Mouse (Mus musculus): ENCODE data around the gene Olfr1062. TPM values are rescaled to one million over a fixed set of nuclear protein-coding genes. Genes with fewer than 3 reads are reported as not detected.
"Not testable (repeated sequence)": the region's sequence is repeated elsewhere in the genome, so short reads cannot be mapped to it uniquely, and the experiment has no call there.

Olfr1062 gene
- not detected for total RNA-seq (2021)
- long read RNA-seq, experiment 1: 0 reads
- long read RNA-seq, experiment 2: 0 reads

DNA sequence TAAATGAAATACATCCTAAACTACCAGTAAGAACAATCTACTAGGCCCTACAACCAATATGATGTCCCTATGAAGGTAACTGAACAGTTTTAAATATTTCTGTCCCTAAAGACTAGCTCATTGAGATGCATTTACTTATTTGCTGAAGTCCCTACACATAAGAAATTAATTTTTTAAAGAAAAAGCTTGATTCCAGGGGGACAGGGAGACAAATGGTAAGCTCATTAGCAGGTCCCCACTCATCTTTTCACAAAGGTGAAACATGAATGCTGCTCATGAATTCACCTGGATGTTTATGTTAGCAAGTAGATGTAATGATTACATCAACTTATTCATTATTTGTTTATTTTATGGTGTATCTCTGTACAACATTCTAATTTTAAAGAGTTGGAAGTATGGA lies at the start of gene Olfr1062:
Gene Olfr1062 (minus strand): TSS at position 101 of the 400 bp plus-strand sequence.
- not testable (repeated sequence) for DNase-seq (ENCODE audit: low spot score in 2 of 2)

DNA sequence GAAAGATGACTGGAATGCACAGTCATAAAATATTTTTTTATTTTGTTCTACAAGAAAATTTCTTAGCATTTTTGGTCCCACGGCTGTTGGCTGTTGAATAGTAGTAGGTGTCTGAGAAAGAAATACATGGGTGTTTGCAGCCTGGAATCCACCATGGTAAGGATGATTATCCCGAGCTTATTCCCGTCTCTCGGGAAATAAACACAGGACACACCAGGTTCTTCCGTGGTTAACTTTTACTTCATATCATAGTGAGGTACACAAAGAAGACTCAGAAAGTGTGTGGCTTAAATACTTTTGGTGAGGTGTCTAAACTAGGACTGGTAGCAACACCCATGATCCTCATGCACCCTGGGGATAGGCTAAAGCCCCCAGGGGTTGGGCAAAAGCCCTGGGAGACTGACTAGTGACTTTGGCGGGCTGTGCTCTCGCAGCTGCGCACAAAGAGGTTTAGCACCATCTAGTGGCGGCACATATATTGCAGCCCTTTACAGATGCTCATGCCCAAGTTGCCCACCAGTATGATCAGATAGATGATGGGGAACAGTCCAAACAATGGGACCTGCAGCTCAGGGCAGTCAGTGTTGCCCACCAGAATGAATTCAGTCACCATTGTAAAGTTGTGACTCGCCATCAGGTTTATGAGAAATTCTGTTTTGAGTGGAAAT lies 38.0 kb upstream of the Olfr1062 start:
- no peak for DNase-seq (ENCODE audit: low spot score in 2 of 2)

DNA sequence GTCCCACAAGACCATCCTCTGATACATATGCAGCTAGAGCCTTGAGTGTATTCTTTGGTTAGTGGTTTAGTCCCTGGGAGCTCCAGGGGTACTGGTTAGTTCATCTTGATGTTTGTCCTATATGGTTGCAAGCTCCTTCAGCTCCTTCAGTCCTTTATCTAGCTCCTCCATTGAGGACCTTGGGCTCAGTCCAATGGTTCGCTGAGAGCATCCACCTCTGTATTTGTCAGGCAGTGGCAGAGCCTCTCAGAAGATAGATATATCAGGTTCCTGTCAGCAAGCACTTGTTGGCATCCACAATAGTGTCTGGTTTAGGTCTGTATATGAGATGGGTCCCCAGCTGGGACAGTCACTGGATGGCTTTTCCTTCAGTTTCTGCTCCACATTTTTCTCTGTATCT lies 33.9 kb upstream of the Olfr1062 start:
- no peak for DNase-seq (ENCODE audit: low spot score in 2 of 2)

DNA sequence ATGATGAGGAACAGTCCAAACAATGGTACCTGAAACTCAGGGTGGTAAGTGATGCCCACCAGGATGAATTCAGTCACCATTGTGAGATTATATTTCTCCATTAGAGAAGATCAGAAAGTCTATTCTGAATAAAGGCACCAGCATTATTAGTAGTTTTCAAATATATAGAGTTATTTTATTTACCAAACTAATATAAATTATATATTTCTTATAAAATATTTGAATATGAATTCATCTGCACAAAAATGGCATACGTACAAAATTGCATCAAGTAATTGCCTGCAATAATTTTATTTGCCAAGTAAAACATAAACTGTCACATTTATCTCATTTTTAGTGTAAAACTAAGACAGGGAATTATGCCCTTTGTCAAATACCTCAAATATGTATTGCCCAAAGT lies 29.6 kb upstream of the Olfr1062 start, which contains the start of gene Olfr1066:
Gene Olfr1066 (minus strand): TSS at position 101 of the 400 bp plus-strand sequence.
- DNase-seq (ENCODE audit: low spot score in 2 of 2): no peak

DNA sequence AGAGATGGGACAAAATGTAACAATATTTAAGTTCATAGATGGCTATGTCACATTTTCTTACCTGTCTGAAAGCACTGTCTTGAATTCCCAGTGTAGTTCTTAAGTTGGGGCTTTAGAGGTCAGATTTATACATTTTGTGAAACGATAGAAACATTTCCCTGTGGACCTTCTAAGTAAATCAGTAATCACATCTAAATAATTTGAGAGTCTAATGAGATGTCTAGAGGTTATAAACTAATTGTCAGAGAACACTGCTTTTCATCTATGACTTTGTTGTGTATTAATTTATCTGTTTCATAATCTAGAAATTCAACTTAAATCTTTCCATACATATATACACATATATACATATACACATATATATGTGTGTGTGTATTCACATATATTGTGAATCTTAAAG lies 23.9 kb upstream of the Olfr1062 start, which contains the start of gene Olfr1065:
Gene Olfr1065 (minus strand): TSS at position 101 of the 400 bp plus-strand sequence.
- DNase-seq (ENCODE audit: low spot score in 2 of 2): not testable (repeated sequence)

DNA sequence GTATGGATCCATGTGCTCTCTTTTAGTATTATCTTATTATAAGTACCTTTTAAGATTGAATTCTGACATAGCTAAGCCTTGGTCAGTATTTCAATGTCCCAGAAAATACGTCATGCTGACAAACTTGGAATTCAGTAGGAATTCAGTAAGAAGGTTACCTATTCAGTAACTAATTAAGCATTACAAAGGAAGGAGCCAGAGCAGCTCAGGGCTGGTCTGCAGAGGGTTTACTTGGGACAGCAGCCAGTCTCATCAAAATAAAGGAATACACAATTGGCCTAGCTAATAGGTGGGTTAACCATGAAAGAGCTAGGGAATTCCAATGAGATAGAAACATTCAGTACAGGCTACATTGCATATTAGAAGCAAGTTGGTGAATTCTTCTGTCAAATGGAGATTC lies 15.6 kb upstream of the Olfr1062 start:
- not testable (repeated sequence) for DNase-seq (ENCODE audit: low spot score in 2 of 2)

DNA sequence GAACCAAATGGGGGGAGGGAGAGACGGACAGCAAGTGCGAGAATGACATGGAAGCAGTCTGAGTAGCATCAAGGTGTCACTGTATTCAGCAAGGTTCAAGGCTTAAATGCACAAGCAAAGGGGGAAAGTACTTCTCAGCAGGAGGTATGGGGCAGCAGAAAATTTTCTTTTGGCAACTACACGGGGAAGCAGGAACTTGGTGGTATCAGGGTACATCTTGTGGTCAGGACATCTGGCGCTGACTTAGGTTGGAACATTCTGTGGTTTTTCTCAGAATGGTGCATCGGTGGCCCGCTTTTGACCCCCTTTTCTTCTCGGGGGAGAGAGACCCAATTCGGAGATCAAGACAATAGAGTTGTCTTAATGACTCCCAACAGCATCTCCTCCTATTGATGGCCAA lies 2.0 kb upstream of the Olfr1062 start:
- not testable (repeated sequence) for DNase-seq (ENCODE audit: low spot score in 2 of 2)

DNA sequence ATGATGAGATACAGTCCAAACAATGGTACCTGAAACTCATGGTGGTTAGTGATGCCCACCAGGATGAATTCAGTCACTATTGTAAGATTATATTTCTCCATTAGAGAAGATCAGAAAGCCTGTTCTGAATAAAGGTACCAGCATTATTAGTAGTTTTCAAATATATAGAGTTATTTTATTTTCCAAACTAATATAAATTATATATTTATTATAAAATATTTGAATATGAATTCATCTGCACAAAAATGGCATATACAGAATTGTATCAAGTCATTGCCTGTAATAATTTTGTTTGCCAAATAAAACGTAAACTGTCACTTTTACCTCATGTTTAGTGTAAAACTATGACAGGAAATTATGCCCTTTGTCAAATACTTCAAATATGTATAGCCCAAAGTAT lies 12.6 kb downstream of the Olfr1062 start, which contains the start of gene Olfr1061:
Gene Olfr1061 (minus strand): TSS at position 101 of the 400 bp plus-strand sequence.
- no peak for DNase-seq (ENCODE audit: low spot score in 2 of 2)

DNA sequence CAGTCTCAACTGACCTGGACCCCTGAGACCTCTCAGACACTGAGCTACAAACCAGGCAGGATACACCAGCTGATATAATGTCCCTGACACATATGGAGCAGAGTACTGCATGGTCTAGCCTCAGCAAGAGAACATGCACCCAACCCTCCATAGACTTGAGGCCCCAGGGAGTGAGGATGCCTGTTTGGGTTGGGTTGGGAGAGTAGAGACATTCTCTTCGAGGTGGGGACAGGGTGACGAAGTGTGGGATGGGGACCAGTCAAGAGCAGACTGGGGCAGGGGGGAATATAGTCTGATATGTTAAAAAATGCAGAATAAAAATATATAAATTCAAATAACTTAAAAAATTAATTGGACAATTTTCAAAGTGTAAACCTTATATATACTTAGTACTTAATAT lies 31.4 kb downstream of the Olfr1062 start:
- no peak for DNase-seq (ENCODE audit: low spot score in 2 of 2)

DNA sequence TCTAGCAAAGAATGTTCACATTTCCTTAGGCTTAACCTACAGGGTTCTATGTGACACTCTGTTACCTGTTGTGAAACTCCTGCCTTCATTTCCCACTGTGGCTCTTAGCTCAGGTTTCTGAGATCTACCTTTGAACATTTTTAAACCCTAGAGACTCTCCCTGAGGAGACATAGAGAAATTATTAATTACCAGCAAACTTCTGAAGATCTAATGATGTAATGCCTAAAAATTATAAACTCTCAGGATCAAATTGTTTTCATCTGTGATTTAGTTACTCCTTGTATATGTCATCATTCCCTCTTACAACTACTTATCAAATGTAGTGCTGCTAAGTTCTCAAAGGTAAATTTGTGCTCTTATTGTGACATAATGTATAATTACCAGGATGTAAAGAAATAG lies 38.1 kb downstream of the Olfr1062 start, which contains the start of gene Olfr1058:
Gene Olfr1058 (minus strand): TSS at position 101 of the 400 bp plus-strand sequence.
- not testable (repeated sequence) for DNase-seq (ENCODE audit: low spot score in 2 of 2)

DNA sequence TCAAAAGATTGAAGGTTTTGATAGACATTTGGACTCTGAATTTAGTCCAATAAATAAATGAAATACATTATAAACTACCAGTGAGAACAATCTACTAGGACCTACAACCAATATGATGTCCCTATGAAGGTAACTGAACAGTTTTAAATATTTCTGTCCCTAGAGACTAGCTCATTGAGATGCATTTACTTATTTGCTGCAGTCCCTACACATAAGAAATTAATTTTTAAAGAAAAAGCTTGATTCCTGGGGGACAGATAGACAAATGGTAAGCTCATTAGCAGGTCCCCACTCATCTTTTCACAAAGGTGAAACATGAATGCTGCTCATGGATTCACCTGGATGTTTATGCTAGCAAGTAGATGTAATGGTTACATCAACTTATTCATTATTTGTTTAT lies 48.3 kb downstream of the Olfr1062 start, which contains the start of gene Olfr1057:
Gene Olfr1057 (minus strand): TSS at position 101 of the 400 bp plus-strand sequence.
- no peak for DNase-seq (ENCODE audit: low spot score in 2 of 2)

Other genes with a start within 250 kb of the Olfr1062 start
- gene Olfr1044, start 248.9 kb downstream of the Olfr1062 start, total RNA-seq (2021): not detected
- gene Olfr52, start 241.1 kb downstream of the Olfr1062 start, total RNA-seq (2021): not detected
- not detected for gene Olfr1045, start 223.7 kb downstream of the Olfr1062 start, total RNA-seq (2021)
- gene Olfr1046, start 207.4 kb downstream of the Olfr1062 start, total RNA-seq (2021): not detected
- not detected for gene Olfr1047, start 195.3 kb downstream of the Olfr1062 start, total RNA-seq (2021)
- gene Olfr1048, start 186.5 kb downstream of the Olfr1062 start, total RNA-seq (2021): not detected
- not detected for gene Olfr1049, start 168.4 kb downstream of the Olfr1062 start, total RNA-seq (2021)
- not detected for gene Olfr1051, start 147.7 kb downstream of the Olfr1062 start, total RNA-seq (2021)
- gene Olfr1052, start 134.3 kb downstream of the Olfr1062 start, total RNA-seq (2021): not detected
- gene Olfr1053, start 111.5 kb downstream of the Olfr1062 start, total RNA-seq (2021): not detected
- not detected for gene Olfr1054, start 91.3 kb downstream of the Olfr1062 start, total RNA-seq (2021)
- gene Olfr1055, start 76.5 kb downstream of the Olfr1062 start, total RNA-seq (2021): not detected
- not detected for gene Olfr1056, start 64.3 kb downstream of the Olfr1062 start, total RNA-seq (2021)
- not detected for gene Olfr1057, start 48.4 kb downstream of the Olfr1062 start, total RNA-seq (2021)
- gene Olfr1058, start 38.2 kb downstream of the Olfr1062 start, total RNA-seq (2021): not detected
- not detected for gene Olfr1061, start 12.7 kb downstream of the Olfr1062 start, total RNA-seq (2021)
- not detected for gene Olfr1065, start 23.8 kb upstream of the Olfr1062 start, total RNA-seq (2021)
- gene Olfr1066, start 29.5 kb upstream of the Olfr1062 start, total RNA-seq (2021): not detected
- not detected for gene Olfr228, start 60.6 kb upstream of the Olfr1062 start, total RNA-seq (2021)
- not detected for gene Olfr1076, start 81.7 kb upstream of the Olfr1062 start, total RNA-seq (2021)
- not detected for gene Olfr1079, start 115.7 kb upstream of the Olfr1062 start, total RNA-seq (2021)
- gene Olfr1080, start 131.5 kb upstream of the Olfr1062 start, total RNA-seq (2021): not detected
- gene Olfr1082, start 172.2 kb upstream of the Olfr1062 start, total RNA-seq (2021): not detected
- gene Olfr1084, start 213.0 kb upstream of the Olfr1062 start, total RNA-seq (2021): not detected
- not detected for gene Olfr1085, start 235.3 kb upstream of the Olfr1062 start, total RNA-seq (2021)

Data from adrenal gland, postnatal 4 days (tissue).